Mouse (Mus musculus) liver, embryonic 11.5 days (tissue): ENCODE data around the gene Ankub1. TPM values are rescaled to one million over a fixed set of nuclear protein-coding genes. Genes with fewer than 3 reads are reported as not detected.

Experiments used
- ATAC-seq: fragments of 200-750 bp; cut with Nextera tagmentation; replicated peaks from 2 replicates; pipeline ENCODE4 v1.8.0; 2017; ENCODE audit warnings: moderate number of reproducible peaks, mild to moderate bottlenecking, moderate TSS enrichment, moderate library complexity; ENCODE audit not compliant: low FRiP score
- DNase-seq: peaks from one replicate; pipeline ENCODE4 v3.0.0-alpha.2; 2017; ENCODE audit warnings: low spot score
- H3K27ac ChIP-seq: fragments of 300-500 bp; sonication (generic); 2 replicates; pipeline ENCODE4 v1.5.1; 2014; ENCODE audit warnings: mild to moderate bottlenecking, low read depth, low read length, control low read depth
- H3K27me3 ChIP-seq: fragments of 300-500 bp; sonication (generic); replicated peaks from 2 replicates; pipeline ENCODE4 v1.6.1; 2014; ENCODE audit warnings: low read length, mixed read lengths; ENCODE audit not compliant: control insufficient read depth, insufficient read depth
- H3K36me3 ChIP-seq: fragments of 300-500 bp; sonication (generic); 2 replicates; pipeline ENCODE4 v1.6.1; 2014; ENCODE audit warnings: mild to moderate bottlenecking, low read length, moderate library complexity, mixed read lengths; ENCODE audit not compliant: control insufficient read depth, insufficient read depth
- H3K4me1 ChIP-seq: fragments of 300-500 bp; sonication (generic); replicated peaks from 2 replicates; pipeline ENCODE4 v1.6.1; 2014; ENCODE audit warnings: low read length, mixed read lengths; ENCODE audit not compliant: control insufficient read depth, insufficient read depth
- H3K4me2 ChIP-seq: fragments of 300-500 bp; sonication (generic); 2 replicates; pipeline ENCODE4 v1.6.1; 2014; ENCODE audit warnings: mild to moderate bottlenecking, control low read depth, moderate library complexity
- H3K4me3 ChIP-seq: fragments of 300-500 bp; sonication (generic); 2 replicates; pipeline ENCODE4 v1.5.1; 2014; ENCODE audit warnings: low read depth, low read length, control low read depth
- H3K9ac ChIP-seq: fragments of 300-500 bp; sonication (generic); 2 replicates; pipeline ENCODE4 v1.6.1; 2014; ENCODE audit warnings: low read depth, low read length, control low read depth
- H3K9me3 ChIP-seq: fragments of 300-500 bp; sonication (generic); 2 replicates; pipeline ENCODE4 v1.6.1; 2016; ENCODE audit warnings: low read length, inconsistent platforms, mixed read lengths; ENCODE audit not compliant: control insufficient read depth
- WGBS: fragments of 180-500 bp; shearing (Covaris S2); extraction: QIAGEN DNeasy Blood & Tissue Kit; methylation state at CpG from one replicate; pipeline ENCODE4 v1.1.7; 2014; 5-methylcytosine and 5-hydroxymethylcytosine counted together
- polyA plus RNA-seq: library from polyadenylated mRNA; unstranded; fragments of >200 nt; fragmentation: Nextera tagmentation; extraction: Ambion mirVana; gene quantifications from 2 replicates; pipeline ENCODE4 v1.2.1, GENCODE M21; 2014

Gene Ankub1
- polyA plus RNA-seq, 1 experiment from 2014 or later, result not detected

- no peak overlapping the region for H3K27ac ChIP-seq
- 72% methylated on average over 4 of the region's 4 CpGs for WGBS
- H3K9me3 ChIP-seq, result no peaks in the 10 kb centered on the region
These were observed 827 bp downstream of the Ankub1 start for GRCm38 (mm10) chr3:57691772-57692171.

DNA sequence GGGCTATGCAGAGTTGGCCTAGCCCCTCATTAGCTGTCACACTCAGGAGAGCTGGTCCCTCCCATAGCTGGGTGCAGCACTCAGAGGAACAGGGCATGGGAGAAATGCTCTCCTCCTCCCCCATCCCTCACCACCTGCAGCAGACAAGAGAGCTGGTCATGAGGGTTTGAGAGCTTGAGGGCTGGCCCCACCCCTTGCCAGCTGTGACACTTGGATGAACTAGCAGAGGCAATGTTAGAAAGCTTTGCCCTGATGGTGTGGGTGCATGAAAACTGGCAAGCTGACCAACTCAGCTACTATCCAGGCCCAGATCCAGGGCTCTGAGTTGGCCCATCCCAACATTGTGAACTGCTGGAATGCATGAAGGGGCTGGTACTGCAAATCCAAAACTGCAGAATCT, 14.8 kb downstream of the Ankub1 start:
- H3K9ac ChIP-seq, result no peak overlapping the region
- H3K36me3 ChIP-seq, result no peaks in the 10 kb centered on the region
- no peak for DNase-seq
- no peaks in the 10 kb centered on the region for H3K9me3 ChIP-seq
- no peaks in the 10 kb centered on the region for H3K4me1 ChIP-seq
- no peak overlapping the region for H3K4me2 ChIP-seq
- no peak overlapping the region for H3K27ac ChIP-seq
- H3K4me3 ChIP-seq, result no peak overlapping the region
- no peaks in the 10 kb centered on the region for H3K27me3 ChIP-seq
- no peak for ATAC-seq

More at GRCm38 (mm10) chr3:57691772-57692171, 827 bp downstream of the Ankub1 start:
- Histone ChIP-seq H3K4me1 (no peaks in the 10 kb centered on the region), H3K36me3 (no peaks in the 10 kb centered on the region), H3K4me3 (no peak overlapping the region), H3K9ac (no peak overlapping the region), H3K4me2 (no peak overlapping the region), H3K27me3 (no peaks in the 10 kb centered on the region)
- no peak for DNase-seq
- ATAC-seq, result no peak

DNA sequence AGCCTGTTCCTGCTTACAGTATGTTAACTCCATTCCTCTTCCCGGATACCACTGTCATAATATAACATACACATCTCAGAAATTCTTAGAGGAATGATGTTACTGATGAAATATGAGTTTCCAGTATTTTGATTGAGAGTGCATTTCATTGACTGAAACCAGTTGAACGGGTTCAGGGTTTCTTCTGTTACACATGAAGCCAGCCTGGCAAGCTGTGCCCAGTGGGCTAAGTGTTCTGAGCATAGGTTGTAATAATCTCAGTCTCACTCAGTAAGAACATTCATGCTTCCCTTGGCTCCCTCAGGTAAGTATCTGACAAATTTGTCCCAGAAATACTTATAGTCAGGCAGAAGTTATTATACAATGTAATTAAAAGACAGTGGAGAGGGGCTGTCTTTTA, 18.5 kb downstream of the Ankub1 start:
- no peak overlapping the region for H3K4me2 ChIP-seq
- DNase-seq, result no peak
- H3K36me3 ChIP-seq, result no peaks in the 10 kb centered on the region
- no peak overlapping the region for H3K4me3 ChIP-seq
- H3K4me1 ChIP-seq, result no peaks in the 10 kb centered on the region
- H3K27ac ChIP-seq, result no peak overlapping the region
- ATAC-seq, result no peak
- H3K27me3 ChIP-seq, result no peaks in the 10 kb centered on the region
- H3K9me3 ChIP-seq, result no peaks in the 10 kb centered on the region
- 83% methylated on average over 2 of the region's 2 CpGs for WGBS
- no peak overlapping the region for H3K9ac ChIP-seq

- Histone ChIP-seq H3K9ac (no peak overlapping the region), H3K27me3 (no peaks in the 10 kb centered on the region), H3K9me3 (no peaks in the 10 kb centered on the region), H3K4me3 (no peak overlapping the region), H3K4me2 (no peak overlapping the region), H3K27ac (no peak overlapping the region), H3K4me1 (no peaks in the 10 kb centered on the region), H3K36me3 (no peaks in the 10 kb centered on the region)
- WGBS, result 57% methylated on average over 4 of the region's 4 CpGs
- DNase-seq (no peak), ATAC-seq (no peak)
These were observed 19.0 kb downstream of the Ankub1 start for GRCm38 (mm10) chr3:57673586-57673985.

- Histone ChIP-seq H3K4me3 (no peak overlapping the region), H3K27ac (no peak overlapping the region), H3K4me1 (no peaks in the 10 kb centered on the region), H3K36me3 (no peaks in the 10 kb centered on the region), H3K9ac (no peak overlapping the region), H3K9me3 (no peaks in the 10 kb centered on the region), H3K27me3 (no peaks in the 10 kb centered on the region), H3K4me2 (peak overlapping the region; percentile 36)
- DNase-seq (no peak), ATAC-seq (peak; percentile 51)
- 35% methylated on average over 14 of the region's 14 CpGs for WGBS
These were observed 25.4 kb downstream of the Ankub1 start for GRCm38 (mm10) chr3:57667054-57667723.

- Histone ChIP-seq H3K27me3 (no peaks in the 10 kb centered on the region), H3K4me1 (no peaks in the 10 kb centered on the region), H3K4me3 (no peak overlapping the region), H3K9ac (no peak overlapping the region), H3K27ac (no peak overlapping the region), H3K36me3 (no peaks in the 10 kb centered on the region), H3K4me2 (no peak overlapping the region), H3K9me3 (no peaks in the 10 kb centered on the region)
- no peak for DNase-seq
- WGBS, result 74% methylated on average over 5 of the region's 5 CpGs
- ATAC-seq, result no peak
These were observed 26.7 kb downstream of the Ankub1 start for GRCm38 (mm10) chr3:57665880-57666279.

- WGBS, result 75% methylated on average over 10 of the region's 10 CpGs
- H3K4me3 ChIP-seq, result no peak overlapping the region
- no peak overlapping the region for H3K9ac ChIP-seq
- no peak overlapping the region for H3K4me2 ChIP-seq
- no peaks in the 10 kb centered on the region for H3K27me3 ChIP-seq
- no peak overlapping the region for H3K27ac ChIP-seq
- H3K9me3 ChIP-seq, result no peaks in the 10 kb centered on the region
- DNase-seq, result no peak
- no peak for ATAC-seq
- H3K36me3 ChIP-seq, result no peaks in the 10 kb centered on the region
- H3K4me1 ChIP-seq, result no peaks in the 10 kb centered on the region
These were observed 27.9 kb downstream of the Ankub1 start for GRCm38 (mm10) chr3:57664682-57665081.

GRCm38 (mm10) chr3:57663731-57664130, 28.9 kb downstream of the Ankub1 start:
- ATAC-seq, result no peak
- H3K4me3 ChIP-seq, result no peak overlapping the region
- H3K4me1 ChIP-seq, result no peaks in the 10 kb centered on the region
- H3K9ac ChIP-seq, result no peak overlapping the region
- DNase-seq, result no peak
- 21% methylated on average over 6 of the region's 6 CpGs for WGBS
- H3K9me3 ChIP-seq, result no peaks in the 10 kb centered on the region
- H3K36me3 ChIP-seq, result no peaks in the 10 kb centered on the region
- H3K27me3 ChIP-seq, result no peaks in the 10 kb centered on the region
- no peak overlapping the region for H3K4me2 ChIP-seq
- H3K27ac ChIP-seq, result no peak overlapping the region

GRCm38 (mm10) chr3:57658608-57659007, 34.0 kb downstream of the Ankub1 start:
- no peaks in the 10 kb centered on the region for H3K36me3 ChIP-seq

More at GRCm38 (mm10) chr3:57658608-57659007, 34.0 kb downstream of the Ankub1 start:
- WGBS, result 49% methylated on average over 6 of the region's 6 CpGs
- Histone ChIP-seq H3K9ac (no peak overlapping the region), H3K27me3 (no peaks in the 10 kb centered on the region), H3K4me3 (no peak overlapping the region), H3K4me2 (no peak overlapping the region), H3K9me3 (no peaks in the 10 kb centered on the region), H3K4me1 (no peaks in the 10 kb centered on the region), H3K27ac (no peak overlapping the region)
- DNase-seq (no peak), ATAC-seq (no peak)
